Mouse (Mus musculus): ENCODE data around the gene Fsd1. TPM values are rescaled to one million over a fixed set of nuclear protein-coding genes. Genes with fewer than 3 reads are reported as not detected.
A peak's percentile ranks its signal among the peaks of the same experiment; 100 is the strongest.

Fsd1 gene
- polyA plus RNA-seq, 1 experiment: not detected

- under 1% methylated on average over 62 of the region's 62 CpGs for WGBS
- peak overlapping the region; percentile 59 for H3K27ac ChIP-seq (ENCODE audit: control insufficient read depth, insufficient read depth, low read depth, low read length, poor library complexity)
- TF ChIP-seq CTCF (IDR thresholded peaks at IDR 0.05; ENCODE audit: control insufficient read depth, insufficient read depth, low read length) (peak; percentile 16; the same call in 1 of the 2 replicates), POLR2A (IDR thresholded peaks at IDR 0.05; ENCODE audit: borderline replicate concordance, control insufficient read depth, low read depth, low read length) (peak; percentile 89; the same call in 1 of the 2 replicates)
- peak overlapping the region; percentile 69 for H3K4me3 ChIP-seq (replicated peaks; ENCODE audit: control insufficient read depth, low read depth, low read length)
- peaks cover 3% of the 10 kb centered on the region; the same call in 1 of the 2 replicates for H3K4me1 ChIP-seq (ENCODE audit: control insufficient read depth, insufficient read depth, low read length)
Measured at GRCm38 (mm10) chr17:56009088-56009961, 23.0 kb downstream of the Fsd1 start.

- no peak for TF ChIP-seq POLR2A (IDR thresholded peaks at IDR 0.05; ENCODE audit: borderline replicate concordance, control insufficient read depth, low read depth, low read length)
- TF ChIP-seq CTCF (IDR thresholded peaks at IDR 0.05; ENCODE audit: control insufficient read depth, insufficient read depth, low read length): no peak
- Histone ChIP-seq H3K4me3 (replicated peaks; ENCODE audit: control insufficient read depth, low read depth, low read length) (peak overlapping the region; percentile 12), H3K27ac (ENCODE audit: control insufficient read depth, insufficient read depth, low read depth, low read length, poor library complexity) (no peak overlapping the region), H3K4me1 (ENCODE audit: control insufficient read depth, insufficient read depth, low read length) (peaks cover 3% of the 10 kb centered on the region; the same call in 1 of the 2 replicates)
- 59% methylated on average over 2 of the region's 2 CpGs for WGBS
Measured at GRCm38 (mm10) chr17:56009962-56010240, 23.6 kb downstream of the Fsd1 start.

DNA sequence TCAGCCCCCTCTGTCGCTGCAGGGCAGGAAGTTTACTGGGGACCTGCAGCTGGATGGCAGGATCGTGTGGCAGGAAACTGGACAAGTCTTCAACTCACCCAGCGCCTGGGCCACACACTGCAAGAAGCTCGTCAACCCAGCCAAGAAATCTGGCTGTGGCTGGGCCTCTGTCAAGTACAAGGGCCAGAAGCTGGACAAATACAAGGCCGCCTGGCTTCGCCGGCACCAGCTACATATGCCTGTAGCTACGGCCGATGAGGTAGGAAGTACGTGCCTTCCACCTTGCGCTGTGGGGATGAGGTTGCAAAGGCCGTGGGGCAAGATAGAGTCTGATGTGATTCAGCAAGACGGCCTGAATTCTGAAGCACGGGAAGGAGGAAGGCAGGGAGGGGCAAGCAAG is 23.9 kb downstream of the Fsd1 start:
- WGBS: 62% methylated on average over 14 of the region's 14 CpGs
- H3K27ac ChIP-seq (ENCODE audit: control insufficient read depth, insufficient read depth, low read depth, low read length, poor library complexity): no peak overlapping the region
- H3K4me3 ChIP-seq (replicated peaks; ENCODE audit: control insufficient read depth, low read depth, low read length): no peak overlapping the region
- TF ChIP-seq POLR2A (IDR thresholded peaks at IDR 0.05; ENCODE audit: borderline replicate concordance, control insufficient read depth, low read depth, low read length) (no peak), CTCF (IDR thresholded peaks at IDR 0.05; ENCODE audit: control insufficient read depth, insufficient read depth, low read length) (no peak)
- peaks cover 3% of the 10 kb centered on the region; the same call in 1 of the 2 replicates for H3K4me1 ChIP-seq (ENCODE audit: control insufficient read depth, insufficient read depth, low read length)

- WGBS: 5% methylated on average over 9 of the region's 9 CpGs
- peaks cover 3% of the 10 kb centered on the region; the same call in 1 of the 2 replicates for H3K4me1 ChIP-seq (ENCODE audit: control insufficient read depth, insufficient read depth, low read length)
- H3K27ac ChIP-seq (ENCODE audit: control insufficient read depth, insufficient read depth, low read depth, low read length, poor library complexity): no peak overlapping the region
- TF ChIP-seq CTCF (IDR thresholded peaks at IDR 0.05; ENCODE audit: control insufficient read depth, insufficient read depth, low read length) (peak; percentile 96), POLR2A (IDR thresholded peaks at IDR 0.05; ENCODE audit: borderline replicate concordance, control insufficient read depth, low read depth, low read length) (0 out of 2 replicates have a peak, but pooled peaks have one; percentile 33)
- no peak overlapping the region for H3K4me3 ChIP-seq (replicated peaks; ENCODE audit: control insufficient read depth, low read depth, low read length)
Measured at GRCm38 (mm10) chr17:56010681-56011080, 24.4 kb downstream of the Fsd1 start.

DNA sequence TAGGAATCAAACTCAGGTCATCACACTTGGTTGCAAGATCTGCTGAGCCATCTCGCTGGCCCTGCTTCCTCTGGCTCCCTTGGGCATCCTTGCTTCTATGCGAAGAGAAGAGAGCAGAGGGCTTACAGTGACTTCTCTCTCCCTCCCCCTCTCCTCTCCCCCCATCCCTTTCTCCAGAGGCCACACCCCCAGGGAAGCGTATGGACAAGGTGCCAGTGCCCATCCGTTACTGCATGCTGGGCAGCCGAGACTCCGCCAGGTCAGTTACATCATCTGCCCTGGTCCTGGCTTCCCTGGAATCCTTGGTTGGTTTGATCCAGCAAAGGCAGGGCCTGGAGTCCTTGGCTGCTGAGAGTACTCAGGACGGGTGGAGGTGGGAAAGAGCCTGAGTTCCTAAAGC is 25.1 kb downstream of the Fsd1 start:
- WGBS: 86% methylated on average over 7 of the region's 7 CpGs
- no peak for TF ChIP-seq CTCF (IDR thresholded peaks at IDR 0.05; ENCODE audit: control insufficient read depth, insufficient read depth, low read length)

DNA sequence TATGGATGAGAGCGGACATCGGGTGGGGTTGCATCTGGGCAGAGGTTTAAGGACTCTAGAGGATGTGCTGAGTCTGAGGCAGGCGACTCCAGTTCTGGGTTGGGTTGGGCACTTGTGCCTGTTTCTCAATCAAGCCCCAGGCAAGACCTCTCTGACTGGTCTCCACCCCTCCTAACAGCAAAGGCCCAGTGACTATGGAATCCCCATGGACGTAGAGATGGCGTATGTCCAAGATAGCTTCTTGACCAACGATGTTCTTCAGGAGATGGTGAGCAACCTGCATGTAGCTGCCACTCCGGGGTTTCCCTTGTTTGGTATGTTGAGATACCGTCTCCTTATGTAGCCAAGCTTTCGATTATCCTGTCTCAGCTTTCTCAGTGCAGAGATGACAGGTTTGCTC is 29.0 kb downstream of the Fsd1 start:
- 91% methylated on average over 9 of the region's 9 CpGs for WGBS
- H3K27ac ChIP-seq (ENCODE audit: control insufficient read depth, insufficient read depth, low read depth, low read length, poor library complexity): no peak overlapping the region
- H3K4me1 ChIP-seq (ENCODE audit: control insufficient read depth, insufficient read depth, low read length): peaks cover 4% of the 10 kb centered on the region
- TF ChIP-seq CTCF (IDR thresholded peaks at IDR 0.05; ENCODE audit: control insufficient read depth, insufficient read depth, low read length): no peak
- no peak for TF ChIP-seq POLR2A (IDR thresholded peaks at IDR 0.05; ENCODE audit: borderline replicate concordance, control insufficient read depth, low read depth, low read length)
- H3K4me3 ChIP-seq (replicated peaks; ENCODE audit: control insufficient read depth, low read depth, low read length): no peak overlapping the region

More for the DNA sequence above, 25.1 kb downstream of the Fsd1 start:
- no peak overlapping the region for H3K27ac ChIP-seq (ENCODE audit: control insufficient read depth, insufficient read depth, low read depth, low read length, poor library complexity)
- H3K4me3 ChIP-seq (replicated peaks; ENCODE audit: control insufficient read depth, low read depth, low read length): no peak overlapping the region
- H3K4me1 ChIP-seq (ENCODE audit: control insufficient read depth, insufficient read depth, low read length): peaks cover 3% of the 10 kb centered on the region; the same call in 1 of the 2 replicates

- Histone ChIP-seq H3K4me1 (ENCODE audit: control insufficient read depth, insufficient read depth, low read length) (peaks cover 2% of the 10 kb centered on the region), H3K4me3 (replicated peaks; ENCODE audit: control insufficient read depth, low read depth, low read length) (no peak overlapping the region), H3K27ac (ENCODE audit: control insufficient read depth, insufficient read depth, low read depth, low read length, poor library complexity) (no peak overlapping the region)
- no peak for TF ChIP-seq CTCF (IDR thresholded peaks at IDR 0.05; ENCODE audit: control insufficient read depth, insufficient read depth, low read length)
- no peak for TF ChIP-seq POLR2A (IDR thresholded peaks at IDR 0.05; ENCODE audit: borderline replicate concordance, control insufficient read depth, low read depth, low read length)
- WGBS: 89% methylated on average over 8 of the region's 8 CpGs
Measured at GRCm38 (mm10) chr17:56016382-56016781, 30.1 kb downstream of the Fsd1 start.

- no peak overlapping the region for H3K27ac ChIP-seq (ENCODE audit: control insufficient read depth, insufficient read depth, low read depth, low read length, poor library complexity)
- H3K4me3 ChIP-seq (replicated peaks; ENCODE audit: control insufficient read depth, low read depth, low read length): no peak overlapping the region
- H3K4me1 ChIP-seq (ENCODE audit: control insufficient read depth, insufficient read depth, low read length): peaks cover 5% of the 10 kb centered on the region
- no peak for TF ChIP-seq POLR2A (IDR thresholded peaks at IDR 0.05; ENCODE audit: borderline replicate concordance, control insufficient read depth, low read depth, low read length)
- no peak for TF ChIP-seq CTCF (IDR thresholded peaks at IDR 0.05; ENCODE audit: control insufficient read depth, insufficient read depth, low read length)
- WGBS: 89% methylated on average over 15 of the region's 15 CpGs
Measured at GRCm38 (mm10) chr17:56016793-56017785, 30.8 kb downstream of the Fsd1 start.

Measured in bone marrow, adult 2 months (tissue).